Mouse (Mus musculus) heart, adult 9 months (tissue): ENCODE measurements around the gene Ngef.

Experiments used
- DNase-seq, 2 experiments: peaks; one replicate each; pipeline ENCODE4 v3.0.0; 2022; ENCODE audit warnings: low spot score in 2 of 2

Ngef gene

GRCm38 (mm10) chr1:87565760-87566159 lies 7.9 kb downstream of the Ngef start:
- DNase-seq = no peak

- DNase-seq = no peak
These were observed 10.7 kb downstream of the Ngef start for GRCm38 (mm10) chr1:87562967-87563366.

DNA sequence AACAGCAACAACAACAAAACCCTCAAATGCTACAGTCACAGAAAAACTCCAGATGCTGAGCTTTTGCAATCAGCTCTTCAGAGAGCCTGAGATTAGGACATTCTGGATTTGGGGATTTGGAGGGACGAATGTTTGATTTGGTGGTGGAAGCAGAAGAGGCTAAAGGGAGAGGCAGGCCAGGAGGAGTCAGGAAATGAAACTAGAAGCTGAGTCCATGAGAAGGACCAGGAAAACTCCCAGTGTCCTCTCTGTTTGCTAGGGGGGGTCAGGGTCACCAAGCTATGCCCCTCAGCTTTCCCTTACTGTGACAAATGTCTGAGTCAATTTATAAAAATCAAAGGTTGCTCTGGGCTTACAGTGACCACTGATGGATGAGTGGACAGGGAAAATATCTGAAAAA lies 20.1 kb downstream of the Ngef start:
- no peak for DNase-seq

- no peak for DNase-seq
These were observed 22.7 kb downstream of the Ngef start for GRCm38 (mm10) chr1:87551008-87551407.

GRCm38 (mm10) chr1:87541614-87542013 lies 32.1 kb downstream of the Ngef start:
- DNase-seq = no peak

DNA sequence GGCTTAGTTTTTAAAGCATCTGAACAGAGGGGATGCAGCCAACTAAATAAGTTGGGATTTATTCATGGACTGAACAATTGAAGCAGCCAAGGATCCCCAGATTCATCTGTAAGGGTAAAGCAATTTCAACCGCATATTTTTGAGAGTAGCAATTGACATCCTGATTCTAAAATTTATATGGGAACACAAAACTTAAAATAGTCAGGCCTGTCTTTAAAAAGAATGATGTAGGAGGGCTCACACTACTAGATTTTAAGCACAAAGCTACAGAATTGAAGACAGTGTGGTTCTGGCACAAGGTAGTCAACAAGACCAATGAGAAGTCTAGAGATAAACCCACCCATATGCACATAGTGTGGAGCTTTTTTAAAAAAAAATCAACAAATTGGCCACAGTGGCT lies 36.7 kb downstream of the Ngef start:
- DNase-seq = no peak

GRCm38 (mm10) chr1:87534118-87534517 lies 39.6 kb downstream of the Ngef start:
- DNase-seq = no peak

DNA sequence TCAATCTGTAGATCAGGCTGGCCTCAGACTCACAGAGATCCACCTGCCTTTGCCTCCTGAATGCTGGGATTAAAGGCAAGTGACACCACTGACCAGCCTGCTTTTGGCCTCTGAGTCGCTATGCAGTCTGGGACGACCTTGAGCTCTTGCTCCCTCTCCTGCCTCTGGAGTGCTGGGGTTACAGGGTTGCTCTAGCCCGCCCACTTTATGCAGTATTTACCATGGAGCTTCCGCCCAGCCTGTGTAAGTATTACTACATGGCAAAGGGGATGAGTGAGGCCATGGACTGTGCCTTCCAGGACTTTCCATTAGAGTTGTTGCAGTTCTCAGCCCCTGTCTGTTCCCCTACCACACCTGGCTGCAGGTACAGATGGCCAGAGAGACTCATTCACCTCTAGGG lies 41.3 kb downstream of the Ngef start:
- no peak for DNase-seq

DNA sequence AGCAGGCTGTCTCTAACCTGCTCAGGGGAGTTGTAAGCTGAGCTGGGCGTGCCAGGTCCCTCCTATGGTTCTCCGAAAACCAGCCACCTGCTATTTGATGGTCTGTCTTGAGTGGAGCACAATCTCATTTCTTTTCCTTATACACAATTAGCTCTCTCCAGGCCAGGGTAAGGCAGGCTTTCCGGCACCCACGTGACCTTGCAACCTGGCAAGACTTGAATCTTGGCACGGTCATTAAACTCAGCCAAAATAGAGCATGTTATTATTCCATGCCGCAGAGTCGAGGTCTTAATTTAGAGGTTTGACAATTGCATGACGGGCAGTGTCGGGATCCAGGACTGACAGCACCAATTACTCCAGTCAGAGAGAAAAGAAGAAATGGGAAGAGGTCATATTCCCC lies 46.5 kb downstream of the Ngef start:
- no peak for DNase-seq

DNA sequence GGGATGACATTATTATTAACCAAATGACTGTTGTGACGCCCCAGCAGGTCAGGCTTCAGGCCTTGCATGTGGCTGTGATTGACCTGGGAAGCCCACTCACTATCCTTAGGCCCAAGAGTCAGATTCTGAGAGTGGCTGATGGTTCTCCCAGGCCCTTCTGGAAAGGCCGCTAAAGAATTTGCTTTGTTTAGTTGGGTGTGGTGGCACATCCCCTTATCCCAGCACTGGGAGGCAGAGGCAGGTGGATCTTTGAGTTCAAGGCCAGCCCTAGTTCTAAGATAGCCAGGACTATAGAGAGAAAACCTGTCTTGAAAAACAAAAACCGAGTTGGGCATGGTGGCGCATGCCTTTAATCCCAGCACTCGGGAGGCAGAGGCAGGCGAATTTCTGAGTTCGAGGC lies 48.6 kb downstream of the Ngef start:
- no peak for DNase-seq

DNA sequence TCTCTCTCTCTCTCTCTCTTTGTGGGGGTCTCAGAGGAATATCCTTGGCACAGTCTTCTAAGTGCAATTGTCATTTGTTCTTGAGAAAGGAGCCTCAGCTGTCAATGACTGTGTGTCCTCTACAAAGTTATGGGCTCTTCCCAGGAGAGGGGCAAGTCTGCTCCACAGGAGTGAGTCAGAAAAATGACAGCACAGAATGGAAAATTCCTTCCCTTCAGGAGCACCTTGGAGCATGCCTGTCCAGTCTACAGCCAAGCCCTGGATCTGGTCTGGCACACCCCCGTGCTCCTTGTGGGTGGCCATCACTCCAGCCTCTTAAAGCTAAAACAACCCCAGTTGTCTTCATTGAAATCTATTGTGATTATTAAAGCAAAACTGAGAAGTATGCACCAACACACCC lies 52.1 kb downstream of the Ngef start:
- no peak for DNase-seq

- no peak for DNase-seq
These were observed 53.2 kb downstream of the Ngef start for GRCm38 (mm10) chr1:87520467-87520866.

GRCm38 (mm10) chr1:87510845-87511244 lies 62.8 kb downstream of the Ngef start:
- DNase-seq = no peak

DNA sequence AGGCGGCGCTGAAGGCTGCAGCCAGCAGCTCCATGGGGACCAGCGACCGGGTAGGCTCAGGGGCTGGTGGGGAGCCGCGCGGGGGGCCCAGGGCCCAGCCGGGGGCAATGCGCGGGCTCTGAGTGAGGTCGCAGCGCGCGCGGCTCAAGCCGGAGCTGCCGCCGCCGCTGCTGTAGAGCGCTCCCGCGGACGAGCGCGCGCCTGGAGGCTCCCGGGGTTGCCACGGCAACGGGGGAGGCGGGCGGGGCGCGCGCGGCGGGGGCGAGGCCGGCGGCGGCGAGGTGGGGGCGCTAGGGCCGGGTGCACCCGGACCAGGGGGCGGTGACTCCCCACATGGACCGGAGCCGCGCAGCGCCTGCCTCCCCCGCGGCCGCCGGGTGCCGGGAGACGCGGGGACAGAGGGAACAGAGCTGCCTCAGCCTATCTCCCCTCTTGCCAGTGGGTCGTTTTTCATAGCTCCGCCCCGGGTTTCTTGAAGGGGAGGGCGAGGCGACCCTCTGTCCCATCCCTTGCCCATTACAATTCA lies 63.4 kb downstream of the Ngef start:
- DNase-seq = no peak

DNA sequence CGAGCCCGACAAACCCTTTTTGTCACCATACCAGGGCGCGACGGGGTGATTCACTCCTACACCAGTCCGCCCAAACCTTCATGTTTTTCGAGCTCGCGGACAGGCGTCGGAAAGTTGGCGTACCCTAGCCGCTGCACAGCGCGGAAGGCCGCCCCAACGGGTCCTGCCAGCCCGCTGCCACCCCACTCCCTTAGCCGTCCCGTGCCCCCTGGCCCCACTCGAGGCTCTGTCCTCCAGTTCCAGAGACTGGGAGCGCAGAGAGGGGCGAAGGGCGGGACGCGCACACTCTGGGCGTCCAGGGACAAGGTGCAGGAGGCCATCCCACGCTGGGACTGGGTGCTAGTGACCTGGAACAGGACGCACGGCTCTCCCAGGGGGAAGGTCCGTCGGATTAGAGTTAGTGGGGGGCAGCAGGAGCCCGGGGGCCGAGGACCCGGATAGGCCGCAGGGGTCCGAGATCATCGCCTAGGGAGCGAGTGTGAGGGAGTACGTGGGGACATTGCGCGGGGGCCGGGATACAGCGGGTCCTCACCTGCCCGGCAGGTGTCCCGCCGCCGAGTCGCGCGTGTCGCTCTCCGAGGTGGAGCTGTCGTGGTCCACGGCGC lies 64.0 kb downstream of the Ngef start, which contains the start of gene Neu2:
Gene Neu2, plus strand, starts transcription at position 329 of the 605 bp plus-strand sequence.
- DNase-seq = no peak

DNA sequence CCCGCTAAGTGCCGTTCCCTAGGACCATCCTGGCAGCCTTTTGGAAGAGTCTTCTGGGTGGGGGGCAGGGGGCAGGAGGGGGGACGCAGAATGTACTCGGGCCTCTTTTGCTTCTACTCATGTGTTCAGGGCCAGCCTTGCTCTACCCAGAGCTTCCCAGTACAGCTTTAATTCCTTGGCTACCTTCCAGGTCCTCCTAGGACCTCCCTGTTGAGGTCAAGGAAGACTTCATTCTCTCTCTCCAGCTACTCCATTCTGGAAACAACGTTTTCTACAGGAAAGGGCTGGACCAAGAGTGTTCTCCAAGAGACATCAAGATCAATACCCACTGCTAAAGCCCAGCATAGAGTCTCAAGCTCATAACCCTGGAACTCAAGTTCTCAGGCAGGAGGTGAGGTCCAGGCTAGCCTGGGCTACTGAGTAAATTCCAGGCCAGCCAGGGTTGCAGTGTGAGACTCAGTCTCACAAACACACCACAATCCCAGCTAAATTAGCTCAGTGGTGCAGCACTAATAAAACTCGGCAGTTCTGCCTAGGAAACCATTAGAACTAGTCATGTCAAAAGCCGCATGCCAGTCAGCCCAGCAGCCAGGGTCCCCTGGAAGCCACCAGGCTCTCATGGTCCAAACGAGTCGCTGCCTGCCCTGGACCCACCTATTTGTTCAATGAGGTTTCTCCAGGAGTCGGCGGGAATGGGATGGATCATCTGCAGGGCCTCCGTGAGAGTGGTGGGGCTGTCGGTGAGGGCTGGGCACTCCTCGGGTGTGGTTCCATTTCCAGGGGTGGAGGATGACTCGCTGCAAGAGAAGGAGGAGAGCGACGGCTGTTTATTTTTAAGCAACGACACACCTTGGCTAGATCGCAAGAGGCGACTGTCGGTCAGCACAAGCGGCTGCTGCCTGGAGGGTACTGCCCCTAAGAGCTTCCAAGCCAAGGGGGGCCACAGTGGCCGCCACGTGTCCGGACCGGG lies 64.8 kb downstream of the Ngef start:
- no peak for DNase-seq

- no peak for DNase-seq
These were observed 65.8 kb downstream of the Ngef start for GRCm38 (mm10) chr1:87507857-87508256.

DNA sequence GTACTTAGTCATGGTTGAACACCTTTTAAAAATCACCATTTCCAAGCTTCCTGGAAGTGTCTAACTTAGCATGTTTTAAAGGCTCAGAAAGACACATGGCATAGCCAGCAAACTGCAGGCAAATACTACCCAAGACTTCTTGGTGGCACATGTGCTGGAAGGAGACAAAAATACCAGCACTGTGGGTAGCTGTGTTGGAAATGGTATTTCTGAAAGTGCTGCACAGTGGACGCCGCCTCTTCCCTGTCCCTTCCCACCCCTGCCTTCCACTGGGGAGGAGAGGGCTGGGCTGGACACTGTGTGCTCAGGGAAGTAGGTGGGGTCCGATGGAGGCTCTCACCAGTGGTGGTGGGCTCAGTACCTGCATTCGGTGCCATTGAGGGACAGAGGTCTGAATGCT lies 68.1 kb downstream of the Ngef start:
- no peak for DNase-seq

DNA sequence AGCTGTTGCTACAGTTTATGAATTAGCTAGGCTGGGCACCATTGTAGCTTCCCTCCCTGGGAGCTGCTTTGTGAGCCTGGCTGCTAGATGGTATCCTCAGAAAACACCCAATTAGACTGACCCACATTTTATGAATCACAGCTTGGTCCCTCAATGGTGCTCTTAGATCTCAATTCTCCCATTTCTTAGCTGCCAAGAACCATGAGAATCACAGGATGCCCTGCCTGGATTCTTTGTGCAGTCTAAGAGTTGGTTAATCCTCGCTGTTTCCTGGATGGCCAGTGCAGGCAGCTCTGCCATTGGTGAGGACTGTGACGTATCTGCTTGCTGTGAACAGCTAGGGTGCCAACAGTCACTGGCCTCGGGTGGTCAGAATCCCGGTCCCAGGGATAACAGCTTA lies 80.1 kb downstream of the Ngef start:
- DNase-seq = no peak

DNA sequence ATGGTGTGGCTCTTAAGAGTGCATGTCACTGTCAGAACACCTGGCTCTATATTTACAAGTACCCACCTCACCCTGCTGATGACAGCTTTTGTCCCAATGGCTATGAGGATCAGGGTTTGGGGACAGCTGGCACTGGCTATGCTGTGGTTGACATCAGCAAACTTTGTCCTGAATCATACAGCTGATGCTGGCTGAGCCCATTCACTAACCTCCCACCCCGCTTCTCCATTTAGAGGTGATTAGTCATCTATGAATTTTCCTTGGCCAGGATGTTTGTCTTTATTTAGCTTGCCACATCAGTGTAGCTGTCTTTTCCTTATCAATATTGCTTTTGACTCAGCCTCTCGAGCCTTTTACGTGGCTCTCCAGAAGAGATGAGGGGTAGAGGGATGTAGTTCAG lies 81.4 kb downstream of the Ngef start:
- DNase-seq = no peak

- peak in 1 of 2 experiments; percentile 13 for DNase-seq
These were observed 87.3 kb downstream of the Ngef start for GRCm38 (mm10) chr1:87486386-87486785.

GRCm38 (mm10) chr1:87482546-87482945 lies 91.1 kb downstream of the Ngef start:
- DNase-seq = no peak
